Mouse (Mus musculus) heart, postnatal 0 days (tissue): ENCODE data around the gene Exoc3l. TPM values are rescaled to one million over a fixed set of nuclear protein-coding genes. Genes with fewer than 3 reads are reported as not detected.

Source experiments
- ATAC-seq: fragments of 200-750 bp; cut with Nextera tagmentation; 2 replicates; pipeline ENCODE4 v1.8.0; 2017; ENCODE audit warnings: low read depth, moderate number of reproducible peaks, moderate library complexity; ENCODE audit not compliant: insufficient read depth
- DNase-seq: peaks from one replicate; pipeline ENCODE4 v3.0.0-alpha.2; 2016; ENCODE audit warnings: low spot score
- H3K27ac ChIP-seq: fragments of 300-500 bp; sonication (generic); 2 replicates; pipeline ENCODE4 v1.5.1; 2014; ENCODE audit warnings: low read depth, mild to moderate bottlenecking
- H3K27me3 ChIP-seq: fragments of 300-500 bp; sonication (generic); 2 replicates; pipeline ENCODE4 v1.6.1; 2014; ENCODE audit warnings: low read length, mixed read lengths; ENCODE audit not compliant: control insufficient read depth, insufficient read depth
- H3K36me3 ChIP-seq: fragments of 300-500 bp; sonication (generic); replicated peaks from 2 replicates; pipeline ENCODE4 v1.6.1; 2014; ENCODE audit warnings: low read length, mixed read lengths; ENCODE audit not compliant: control insufficient read depth, insufficient read depth
- H3K4me1 ChIP-seq: fragments of 300-500 bp; sonication (generic); 2 replicates; pipeline ENCODE4 v1.6.1; 2014; ENCODE audit warnings: antibody characterized with exemption; ENCODE audit not compliant: control insufficient read depth, insufficient read depth
- H3K4me2 ChIP-seq: fragments of 300-500 bp; sonication (generic); 2 replicates; pipeline ENCODE4 v1.6.1; 2014; ENCODE audit warnings: low read depth, mild to moderate bottlenecking, low read length, moderate library complexity
- H3K4me3 ChIP-seq: fragments of 300-500 bp; sonication (generic); 2 replicates; pipeline ENCODE4 v1.5.1; 2014; ENCODE audit warnings: low read depth, low read length
- H3K9ac ChIP-seq: fragments of 300-500 bp; sonication (generic); replicated peaks from 2 replicates; pipeline ENCODE4 v1.6.1; 2014; ENCODE audit warnings: low read depth, low read length, mixed read lengths
- H3K9me3 ChIP-seq: fragments of 300-500 bp; sonication (generic); replicated peaks from 2 replicates; pipeline ENCODE4 v1.6.1; 2016; ENCODE audit warnings: low read length; ENCODE audit not compliant: control insufficient read depth
- CTCF ChIP-seq: IDR thresholded peaks from 2 replicates; pipeline ENCODE4 v1.5.1; 2016; ENCODE audit warnings: antibody characterized with exemption, control low read depth, low read depth
- EP300 ChIP-seq: IDR thresholded peaks from 2 replicates; pipeline ENCODE4 v1.6.1; 2016; ENCODE audit warnings: antibody characterized with exemption, low read depth
- WGBS: fragments of 180-500 bp; shearing (Covaris S2); extraction: QIAGEN DNeasy Blood & Tissue Kit; methylation state at CpG from one replicate; pipeline ENCODE4 v1.1.7; 2014; 5-methylcytosine and 5-hydroxymethylcytosine counted together
- polyA plus RNA-seq: library from polyadenylated mRNA; unstranded; fragments of >200 nt; fragmentation: Nextera tagmentation; extraction: Ambion mirVana; gene quantifications from 2 replicates; pipeline ENCODE4 v1.2.1, GENCODE M21; 2015
- total RNA-seq: library from RNA; depleted of rRNA; stranded (reverse); fragments of >200 nt; gene quantifications from 2 replicates; pipeline ENCODE4 v1.2.3, GENCODE M21; 2014; ENCODE audit warnings: low replicate concordance

Gene Exoc3l
- total and polyA plus RNA-seq, 2 experiments from 2014 or later = 9.5 to 10.6 TPM

GRCm38 (mm10) chr8:105318662-105319190, 22.8 kb upstream of the Exoc3l start:
- no peak overlapping the region for H3K4me3 ChIP-seq
- peaks cover 44% of the 10 kb centered on the region for H3K36me3 ChIP-seq

GRCm38 (mm10) chr8:105317941-105318340, 22.0 kb upstream of the Exoc3l start:
- Histone ChIP-seq H3K27me3 (no peaks in the 10 kb centered on the region), H3K27ac (peak overlapping the region; percentile 54), H3K9ac (no peak overlapping the region), H3K4me3 (no peak overlapping the region), H3K9me3 (no peaks in the 10 kb centered on the region), H3K4me2 (no peak overlapping the region), H3K4me1 (peaks cover 29% of the 10 kb centered on the region), H3K36me3 (peaks cover 51% of the 10 kb centered on the region)
- DNase-seq = no peak
- TF ChIP-seq EP300 (no peak), CTCF (no peak)
- ATAC-seq = 0 out of 2 replicates have a peak, but pooled peaks have one; percentile 31
- WGBS = 72% methylated on average over 4 of the region's 4 CpGs

More at GRCm38 (mm10) chr8:105318662-105319190, 22.8 kb upstream of the Exoc3l start:
- no peak for ATAC-seq
- no peaks in the 10 kb centered on the region for H3K9me3 ChIP-seq
- no peak overlapping the region for H3K9ac ChIP-seq
- H3K4me2 ChIP-seq = no peak overlapping the region
- peak overlapping the region; percentile 54; the same call in 1 of the 2 replicates for H3K27ac ChIP-seq
- TF ChIP-seq CTCF = no peak
- no peak for TF ChIP-seq EP300
- 75% methylated on average over 11 of the region's 11 CpGs for WGBS
- no peaks in the 10 kb centered on the region for H3K27me3 ChIP-seq
- DNase-seq = no peak
- H3K4me1 ChIP-seq = peaks cover 22% of the 10 kb centered on the region

GRCm38 (mm10) chr8:105315073-105315769, 19.3 kb upstream of the Exoc3l start:
- ATAC-seq (no peak), DNase-seq (no peak)
- Histone ChIP-seq H3K9ac (no peak overlapping the region), H3K4me2 (no peak overlapping the region), H3K9me3 (no peaks in the 10 kb centered on the region), H3K4me1 (peaks cover 29% of the 10 kb centered on the region), H3K36me3 (peaks cover 44% of the 10 kb centered on the region), H3K27me3 (no peaks in the 10 kb centered on the region), H3K27ac (no peak overlapping the region), H3K4me3 (no peak overlapping the region)
- WGBS = 74% methylated on average over 18 of the region's 18 CpGs
- TF ChIP-seq CTCF (no peak), EP300 (no peak)

- ATAC-seq = 0 out of 2 replicates have a peak, but pooled peaks have one; percentile 38
- TF ChIP-seq CTCF (no peak), EP300 (no peak)
- H3K9me3 ChIP-seq = no peaks in the 10 kb centered on the region
- H3K4me1 ChIP-seq = peaks cover 29% of the 10 kb centered on the region
- H3K27ac ChIP-seq = no peak overlapping the region
- H3K4me3 ChIP-seq = no peak overlapping the region
- 57% methylated on average over 9 of the region's 9 CpGs for WGBS
- DNase-seq = no peak
- no peaks in the 10 kb centered on the region for H3K27me3 ChIP-seq
- H3K36me3 ChIP-seq = peaks cover 43% of the 10 kb centered on the region
- H3K9ac ChIP-seq = no peak overlapping the region
- H3K4me2 ChIP-seq = no peak overlapping the region
Observed at GRCm38 (mm10) chr8:105313622-105314402, 17.9 kb upstream of the Exoc3l start.

- Histone ChIP-seq H3K27me3 (no peaks in the 10 kb centered on the region), H3K9me3 (no peaks in the 10 kb centered on the region), H3K9ac (no peak overlapping the region), H3K36me3 (peaks cover 45% of the 10 kb centered on the region), H3K27ac (no peak overlapping the region), H3K4me1 (peaks cover 24% of the 10 kb centered on the region), H3K4me3 (no peak overlapping the region), H3K4me2 (no peak overlapping the region)
- TF ChIP-seq EP300 = no peak
- no peak for TF ChIP-seq CTCF
- no peak for DNase-seq
- peak; percentile 24 for ATAC-seq
- 55% methylated on average over 8 of the region's 8 CpGs for WGBS
Observed at GRCm38 (mm10) chr8:105312891-105313481, 17.1 kb upstream of the Exoc3l start.
